Mouse (Mus musculus) MEL (cell line): ENCODE data around the gene 4930432M17Rik.

Source experiments
- CTCF ChIP-seq, 3 experiments: IDR thresholded peaks in 2 of 3; conservative IDR thresholded peaks in 1 of 3; 2 replicates each; pipeline ENCODE4 v1.5.1; 2011 to 2012; ENCODE audit warnings: low read length in 3 of 3, low read depth in 2 of 3, mild to moderate bottlenecking in 2 of 3, improper control_type of control experiment in 1 of 3, inconsistent platforms in 1 of 3, mixed read lengths in 1 of 3, moderate library complexity in 1 of 3; ENCODE audit not compliant: control insufficient read depth in 1 of 3, insufficient read depth in 1 of 3, poor library complexity in 1 of 3, severe bottlenecking in 1 of 3
- EP300 ChIP-seq, 2 experiments: IDR thresholded peaks; 2 replicates each; pipeline ENCODE4 v1.6.1; 2011; ENCODE audit warnings: improper control_type of control experiment in 2 of 2, low read length in 2 of 2, low read depth in 1 of 2, mild to moderate bottlenecking in 1 of 2
- HCFC1 ChIP-seq: IDR thresholded peaks from 2 replicates; pipeline ENCODE4 v1.6.1; 2012; ENCODE audit warnings: low read depth, mild to moderate bottlenecking, inconsistent platforms, low read length, improper control_type of control experiment, moderate library complexity
- KAT2A ChIP-seq: conservative IDR thresholded peaks from 2 replicates; pipeline ENCODE4 v1.6.1; 2012; ENCODE audit warnings: low read depth, low read length, improper control_type of control experiment, inconsistent platforms
- MAFK ChIP-seq: IDR thresholded peaks from 2 replicates; pipeline ENCODE4 v1.6.1; 2011; ENCODE audit warnings: low read depth, mild to moderate bottlenecking, low read length, improper control_type of control experiment, borderline replicate concordance
- MAX ChIP-seq: IDR thresholded peaks from 2 replicates; pipeline ENCODE4 v1.6.1; 2011; ENCODE audit warnings: low read length, improper control_type of control experiment
- TAL1 ChIP-seq: IDR thresholded peaks from 2 replicates; pipeline ENCODE4 v1.6.1; 2012; ENCODE audit warnings: mild to moderate bottlenecking, inconsistent platforms, low read length, moderate library complexity, mixed read lengths
- TBP ChIP-seq: IDR thresholded peaks from 2 replicates; pipeline ENCODE4 v1.8.0; 2011; ENCODE audit warnings: low read depth, low read length, improper control_type of control experiment
- TCF12 ChIP-seq: IDR thresholded peaks from 2 replicates; pipeline ENCODE4 v1.6.1; 2014; ENCODE audit warnings: low read depth, mild to moderate bottlenecking, inconsistent platforms, low read length, improper control_type of control experiment, moderate library complexity

- TF ChIP-seq MAFK: no peak
- TF ChIP-seq TBP: no peak
- TF ChIP-seq CTCF (IDR thresholded peaks at IDR 0.05 in 2 of 3, conservative IDR thresholded peaks at IDR 0.05 in 1 of 3; ENCODE audit: control insufficient read depth in 1 of 3, insufficient read depth in 1 of 3, low read depth in 2 of 3, low read length in 3 of 3, poor library complexity in 1 of 3, severe bottlenecking in 1 of 3): no peak
- no peak for TF ChIP-seq TAL1
- TF ChIP-seq HCFC1: no peak
- no peak for TF ChIP-seq EP300 (IDR thresholded peaks at IDR 0.05; ENCODE audit: low read depth in 1 of 2, low read length in 2 of 2)
- no peak for TF ChIP-seq MAX
- TF ChIP-seq KAT2A: no peak
- no peak for TF ChIP-seq TCF12
Observed at GRCm38 (mm10) chr3:121716480-121716879, 45.9 kb downstream of the 4930432M17Rik start.
